Mouse (Mus musculus) ES-E14 (cell line): ENCODE results near the gene Fxyd7.

Source experiments
- CHD2 ChIP-seq: IDR thresholded peaks from 2 replicates; pipeline ENCODE4 v1.6.1; 2014; ENCODE audit warnings: mild to moderate bottlenecking, low read depth, low read length, inconsistent platforms
- HCFC1 ChIP-seq: IDR thresholded peaks from 2 replicates; pipeline ENCODE4 v1.6.1; 2012; ENCODE audit warnings: low read length, inconsistent platforms, borderline replicate concordance; ENCODE audit not compliant: insufficient read depth
- MAFK ChIP-seq: IDR thresholded peaks from 2 replicates; pipeline ENCODE4 v1.6.1; 2014; ENCODE audit warnings: mild to moderate bottlenecking, low read depth, low read length, inconsistent platforms; ENCODE audit not compliant: insufficient read depth
- ZC3H11A ChIP-seq: IDR thresholded peaks from 2 replicates; pipeline ENCODE4 v1.6.1; 2012; ENCODE audit warnings: low read depth, mild to moderate bottlenecking, inconsistent platforms, low read length, borderline replicate concordance
- ZNF384 ChIP-seq: IDR thresholded peaks from 2 replicates; pipeline ENCODE4 v1.6.1; 2012; ENCODE audit warnings: low read depth, low read length, inconsistent platforms

- no peak for TF ChIP-seq HCFC1
- no peak for TF ChIP-seq ZNF384
- no peak for TF ChIP-seq CHD2
- TF ChIP-seq MAFK: no peak
- TF ChIP-seq ZC3H11A: peak; percentile 75
Observed at GRCm38 (mm10) chr7:31097583-31098248, 46.4 kb upstream of the Fxyd7 start.
